Mouse (Mus musculus) liver, adult 2 months (tissue): ENCODE results near the gene Hoxa7.

Experiments
- CTCF ChIP-seq: fragments of 200-500 bp; IDR thresholded peaks from 2 replicates; pipeline ENCODE4 v1.5.1; 2011; ENCODE audit warnings: low read depth, low read length, control low read depth
- POLR2A ChIP-seq: fragments of 200-500 bp; IDR thresholded peaks from 2 replicates; pipeline ENCODE4 v1.6.1; 2011; ENCODE audit warnings: low read length, control low read depth; ENCODE audit not compliant: insufficient read depth; ENCODE audit errors: extremely low read depth

- TF ChIP-seq CTCF (no peak), POLR2A (no peak)
These were observed 49.7 kb downstream of the Hoxa7 start for GRCm38 (mm10) chr6:52171938-52172337.
